Mouse (Mus musculus) kidney, postnatal 0 days (tissue): ENCODE measurements around the gene Cdk14. TPM values are rescaled to one million over a fixed set of nuclear protein-coding genes. Genes with fewer than 3 reads are reported as not detected.

Source experiments
- ATAC-seq: fragments of 200-750 bp; cut with Nextera tagmentation; replicated peaks from 2 replicates; pipeline ENCODE4 v1.8.0; 2017; ENCODE audit warnings: low read depth, moderate number of reproducible peaks, moderate TSS enrichment, moderate library complexity; ENCODE audit not compliant: low FRiP score
- DNase-seq: peaks from one replicate; pipeline ENCODE4 v3.0.0-alpha.2; 2016; ENCODE audit warnings: low spot score
- H3K27ac ChIP-seq: fragments of 300-500 bp; sonication (generic); 2 replicates; pipeline ENCODE4 v1.5.1; 2014; ENCODE audit warnings: mild to moderate bottlenecking
- H3K27me3 ChIP-seq: fragments of 300-500 bp; sonication (generic); 2 replicates; pipeline ENCODE4 v1.6.1; 2014; ENCODE audit warnings: low read length, mixed read lengths; ENCODE audit not compliant: insufficient read depth
- H3K36me3 ChIP-seq: fragments of 300-500 bp; sonication (generic); 2 replicates; pipeline ENCODE4 v1.6.1; 2014; ENCODE audit warnings: low read length, mixed read lengths; ENCODE audit not compliant: insufficient read depth
- H3K4me1 ChIP-seq: fragments of 300-500 bp; sonication (generic); replicated peaks from 2 replicates; pipeline ENCODE4 v1.6.1; 2014; ENCODE audit warnings: antibody characterized with exemption, low read length, mixed read lengths; ENCODE audit not compliant: insufficient read depth
- H3K4me2 ChIP-seq: fragments of 300-500 bp; sonication (generic); 2 replicates; pipeline ENCODE4 v1.6.1; 2014; ENCODE audit warnings: mild to moderate bottlenecking, low read length, moderate library complexity, mixed read lengths
- H3K4me3 ChIP-seq: fragments of 300-500 bp; sonication (generic); replicated peaks from 2 replicates; pipeline ENCODE4 v1.5.1; 2014; ENCODE audit warnings: low read depth, low read length
- H3K9ac ChIP-seq: fragments of 300-500 bp; sonication (generic); 2 replicates; pipeline ENCODE4 v1.6.1; 2014; ENCODE audit warnings: low read depth, low read length
- H3K9me3 ChIP-seq: fragments of 300-500 bp; sonication (generic); replicated peaks from 2 replicates; pipeline ENCODE4 v1.6.1; 2016; ENCODE audit warnings: low read length, inconsistent platforms, mixed read lengths
- CTCF ChIP-seq: IDR thresholded peaks from 2 replicates; pipeline ENCODE4 v1.5.1; 2016; ENCODE audit warnings: antibody characterized with exemption, low read depth, mild to moderate bottlenecking, moderate library complexity
- WGBS: fragments of 180-500 bp; shearing (Covaris S2); extraction: QIAGEN DNeasy Blood & Tissue Kit; methylation state at CpG from one replicate; pipeline ENCODE4 v1.1.7; 2014; 5-methylcytosine and 5-hydroxymethylcytosine counted together
- polyA plus RNA-seq: library from polyadenylated mRNA; unstranded; fragments of >200 nt; fragmentation: Nextera tagmentation; extraction: Ambion mirVana; gene quantifications from 2 replicates; pipeline ENCODE4 v1.2.1, GENCODE M21; 2015

Cdk14 gene
- polyA plus RNA-seq, 1 experiment from 2014 or later: 8.8 TPM

GRCm38 (mm10) chr5:5032847-5033246, 387.3 kb downstream of the Cdk14 start:
- Histone ChIP-seq H3K4me2 (no peak overlapping the region), H3K27ac (no peak overlapping the region), H3K27me3 (no peaks in the 10 kb centered on the region), H3K4me3 (no peak overlapping the region), H3K9ac (no peak overlapping the region), H3K4me1 (no peaks in the 10 kb centered on the region), H3K9me3 (no peaks in the 10 kb centered on the region), H3K36me3 (no peaks in the 10 kb centered on the region)
- DNase-seq (no peak), ATAC-seq (no peak)
- 75% methylated on average over 6 of the region's 6 CpGs for WGBS
- no peak for TF ChIP-seq CTCF

GRCm38 (mm10) chr5:5032446-5032845, 387.7 kb downstream of the Cdk14 start:
- ATAC-seq: no peak
- 85% methylated on average over 11 of the region's 11 CpGs for WGBS
- no peak for TF ChIP-seq CTCF

GRCm38 (mm10) chr5:5030431-5030830, 389.7 kb downstream of the Cdk14 start:
- WGBS: 67% methylated on average over 2 of the region's 2 CpGs
- no peaks in the 10 kb centered on the region for H3K27me3 ChIP-seq
- H3K9ac ChIP-seq: no peak overlapping the region
- no peak for DNase-seq
- no peak overlapping the region for H3K4me2 ChIP-seq
- no peaks in the 10 kb centered on the region for H3K4me1 ChIP-seq
- H3K27ac ChIP-seq: no peak overlapping the region
- H3K9me3 ChIP-seq: no peaks in the 10 kb centered on the region
- no peak for TF ChIP-seq CTCF
- no peaks in the 10 kb centered on the region for H3K36me3 ChIP-seq
- no peak overlapping the region for H3K4me3 ChIP-seq
- no peak for ATAC-seq

More at GRCm38 (mm10) chr5:5032446-5032845, 387.7 kb downstream of the Cdk14 start:
- no peaks in the 10 kb centered on the region for H3K36me3 ChIP-seq
- no peak for DNase-seq
- no peaks in the 10 kb centered on the region for H3K9me3 ChIP-seq
- no peaks in the 10 kb centered on the region for H3K27me3 ChIP-seq
- no peak overlapping the region for H3K9ac ChIP-seq
- H3K4me3 ChIP-seq: no peak overlapping the region
- no peak overlapping the region for H3K4me2 ChIP-seq
- H3K27ac ChIP-seq: no peak overlapping the region
- no peaks in the 10 kb centered on the region for H3K4me1 ChIP-seq

- Histone ChIP-seq H3K36me3 (no peaks in the 10 kb centered on the region), H3K4me2 (no peak overlapping the region), H3K4me3 (no peak overlapping the region), H3K9ac (no peak overlapping the region), H3K27ac (no peak overlapping the region), H3K27me3 (no peaks in the 10 kb centered on the region), H3K9me3 (no peaks in the 10 kb centered on the region), H3K4me1 (no peaks in the 10 kb centered on the region)
- WGBS: 96% methylated on average over 3 of the region's 3 CpGs
- no peak for TF ChIP-seq CTCF
- no peak for ATAC-seq
- DNase-seq: no peak
These were observed 401.2 kb downstream of the Cdk14 start for GRCm38 (mm10) chr5:5018959-5019358.

- Histone ChIP-seq H3K4me2 (no peak overlapping the region), H3K4me1 (no peaks in the 10 kb centered on the region), H3K9me3 (no peaks in the 10 kb centered on the region), H3K27ac (no peak overlapping the region), H3K27me3 (no peaks in the 10 kb centered on the region), H3K4me3 (no peak overlapping the region), H3K9ac (no peak overlapping the region), H3K36me3 (no peaks in the 10 kb centered on the region)
- DNase-seq (no peak), ATAC-seq (no peak)
- 67% methylated on average over 2 of the region's 2 CpGs for WGBS
- no peak for TF ChIP-seq CTCF
These were observed 401.9 kb downstream of the Cdk14 start for GRCm38 (mm10) chr5:5018242-5018641.

- no peak for TF ChIP-seq CTCF
- H3K36me3 ChIP-seq: no peaks in the 10 kb centered on the region
- H3K27ac ChIP-seq: no peak overlapping the region
- H3K9me3 ChIP-seq: no peaks in the 10 kb centered on the region
- no peak overlapping the region for H3K9ac ChIP-seq
- no peak for DNase-seq
- H3K27me3 ChIP-seq: no peaks in the 10 kb centered on the region
- no peaks in the 10 kb centered on the region for H3K4me1 ChIP-seq
- 77% methylated on average over 3 of the region's 3 CpGs for WGBS
- ATAC-seq: no peak
- no peak overlapping the region for H3K4me3 ChIP-seq
- no peak overlapping the region for H3K4me2 ChIP-seq
These were observed 406.3 kb downstream of the Cdk14 start for GRCm38 (mm10) chr5:5013783-5014182.

- no peak for DNase-seq
- no peaks in the 10 kb centered on the region for H3K27me3 ChIP-seq
- no peak for TF ChIP-seq CTCF
- no peak for ATAC-seq
- no peaks in the 10 kb centered on the region for H3K4me1 ChIP-seq
- no peak overlapping the region for H3K4me3 ChIP-seq
- H3K27ac ChIP-seq: no peak overlapping the region
- H3K36me3 ChIP-seq: no peaks in the 10 kb centered on the region
- H3K4me2 ChIP-seq: no peak overlapping the region
- no peak overlapping the region for H3K9ac ChIP-seq
- no peaks in the 10 kb centered on the region for H3K9me3 ChIP-seq
- WGBS: 63% methylated on average over 7 of the region's 7 CpGs
These were observed 407.4 kb downstream of the Cdk14 start for GRCm38 (mm10) chr5:5012521-5013346.
